Mouse (Mus musculus): ENCODE measurements around the gene Zfp986. TPM values are rescaled to one million over a fixed set of nuclear protein-coding genes. Genes with fewer than 3 reads are reported as not detected.
"Not testable (repeated sequence)": the region's sequence is repeated elsewhere in the genome, so short reads cannot be mapped to it uniquely, and the experiment has no call there.

The Zfp986 gene
- polyA plus RNA-seq, 2 experiments, result not detected

- WGBS (ENCODE audit: insufficient replicate concordance), result 44% methylated on average over 3 of the region's 4 CpGs
- ATAC-seq (ENCODE audit: insufficient read depth), result peak; percentile 13; the same call in 1 of the 2 replicates
- not testable (repeated sequence) for DNase-seq (ENCODE audit: low read depth in 3 of 3, low spot score in 3 of 3); H3K27ac ChIP-seq; H3K9me3 ChIP-seq (ENCODE audit: control insufficient read depth, low read length); H3K36me3 ChIP-seq (replicated peaks; ENCODE audit: control insufficient read depth, insufficient read depth, low read depth); H3K27me3 ChIP-seq (ENCODE audit: control insufficient read depth, insufficient read depth, low read length); H3K4me3 ChIP-seq (ENCODE audit: insufficient read depth in 1 of 2, low read depth in 2 of 2, low read length in 2 of 2); H3K4me2 ChIP-seq (ENCODE audit: low read depth); H3K4me1 ChIP-seq (replicated peaks; ENCODE audit: control insufficient read depth in 2 of 2, insufficient read depth in 2 of 2, low read length in 1 of 2); H3K9ac ChIP-seq (replicated peaks)
Observed at GRCm38 (mm10) chr4:145848183-145848890, 20.3 kb upstream of the Zfp986 start.

- 0 out of 2 replicates have a peak, but pooled peaks have one; percentile 16 for ATAC-seq (ENCODE audit: insufficient read depth)
- 58% methylated on average over 3 of the region's 3 CpGs for whole genome bisulfite sequencing (ENCODE audit: insufficient replicate concordance)
- not testable (repeated sequence) for H3K9me3 ChIP-seq (ENCODE audit: control insufficient read depth, low read length); H3K27me3 ChIP-seq (ENCODE audit: control insufficient read depth, insufficient read depth, low read length); H3K4me3 ChIP-seq (ENCODE audit: insufficient read depth in 1 of 2, low read depth in 2 of 2, low read length in 2 of 2); H3K4me1 ChIP-seq (replicated peaks; ENCODE audit: control insufficient read depth in 2 of 2, insufficient read depth in 2 of 2, low read length in 1 of 2); H3K27ac ChIP-seq; H3K4me2 ChIP-seq (ENCODE audit: low read depth); DNase-seq (ENCODE audit: low read depth in 3 of 3, low spot score in 3 of 3); H3K9ac ChIP-seq (replicated peaks); H3K36me3 ChIP-seq (replicated peaks; ENCODE audit: control insufficient read depth, insufficient read depth, low read depth)
Observed at GRCm38 (mm10) chr4:145848891-145849214, 19.7 kb upstream of the Zfp986 start.

- not testable (repeated sequence) for H3K27ac ChIP-seq; DNase-seq (ENCODE audit: low read depth in 3 of 3, low spot score in 3 of 3); H3K4me2 ChIP-seq (ENCODE audit: low read depth); H3K27me3 ChIP-seq (ENCODE audit: control insufficient read depth, insufficient read depth, low read length); H3K4me3 ChIP-seq (ENCODE audit: insufficient read depth in 1 of 2, low read depth in 2 of 2, low read length in 2 of 2); H3K9me3 ChIP-seq (ENCODE audit: control insufficient read depth, low read length); H3K4me1 ChIP-seq (replicated peaks; ENCODE audit: control insufficient read depth in 2 of 2, insufficient read depth in 2 of 2, low read length in 1 of 2); H3K36me3 ChIP-seq (replicated peaks; ENCODE audit: control insufficient read depth, insufficient read depth, low read depth); H3K9ac ChIP-seq (replicated peaks); ATAC-seq (ENCODE audit: insufficient read depth)
- TF ChIP-seq CTCF (IDR thresholded peaks at IDR 0.05; ENCODE audit: low read depth), result peak; percentile 25; the same call in 1 of the 2 replicates
- 56% methylated on average over 6 of the region's 9 CpGs for WGBS (ENCODE audit: insufficient replicate concordance)
Observed at GRCm38 (mm10) chr4:145851421-145851820, 17.2 kb upstream of the Zfp986 start.

- H3K27me3 ChIP-seq (ENCODE audit: control insufficient read depth, insufficient read depth, low read length); H3K9ac ChIP-seq (replicated peaks); H3K4me2 ChIP-seq (ENCODE audit: low read depth); H3K4me3 ChIP-seq (ENCODE audit: insufficient read depth in 1 of 2, low read depth in 2 of 2, low read length in 2 of 2); H3K4me1 ChIP-seq (replicated peaks; ENCODE audit: control insufficient read depth in 2 of 2, insufficient read depth in 2 of 2, low read length in 1 of 2); H3K36me3 ChIP-seq (replicated peaks; ENCODE audit: control insufficient read depth, insufficient read depth, low read depth); H3K27ac ChIP-seq; ATAC-seq (ENCODE audit: insufficient read depth); DNase-seq (ENCODE audit: low read depth in 3 of 3, low spot score in 3 of 3); H3K9me3 ChIP-seq (ENCODE audit: control insufficient read depth, low read length): not testable (repeated sequence)
- 44% methylated on average over 5 of the region's 8 CpGs for WGBS (ENCODE audit: insufficient replicate concordance)
Observed at GRCm38 (mm10) chr4:145863872-145864271, 4.7 kb upstream of the Zfp986 start.

Other genes starting within 250 kb of the Zfp986 start
- not detected in 2 replicates for gene Zfp980, start 198.1 kb upstream of the Zfp986 start, polyA plus RNA-seq (2012; rRNA removed)
- not detected in 2 replicates for gene Zfp980, start 198.1 kb upstream of the Zfp986 start, polyA plus RNA-seq (2014; fragmentation: Nextera tagmentation; extraction: Ambion mirVana)
- gene Zfp987, start 228.5 kb downstream of the Zfp986 start, polyA plus RNA-seq (2012; rRNA removed), result 0.01 and 0.04 TPM in 2 replicates
- gene Zfp987, start 228.5 kb downstream of the Zfp986 start, polyA plus RNA-seq (2014; fragmentation: Nextera tagmentation; extraction: Ambion mirVana), result 0.14 and 0.27 TPM in 2 replicates

Measured in liver, embryonic 14.5 days (tissue).